Mouse (Mus musculus): ENCODE measurements around the gene Vpreb3. TPM values are rescaled to one million over a fixed set of nuclear protein-coding genes. Genes with fewer than 3 reads are reported as not detected.

The Vpreb3 gene
- polyA plus RNA-seq, 1 experiment from 2014 or later, result 1.2 TPM

DNA sequence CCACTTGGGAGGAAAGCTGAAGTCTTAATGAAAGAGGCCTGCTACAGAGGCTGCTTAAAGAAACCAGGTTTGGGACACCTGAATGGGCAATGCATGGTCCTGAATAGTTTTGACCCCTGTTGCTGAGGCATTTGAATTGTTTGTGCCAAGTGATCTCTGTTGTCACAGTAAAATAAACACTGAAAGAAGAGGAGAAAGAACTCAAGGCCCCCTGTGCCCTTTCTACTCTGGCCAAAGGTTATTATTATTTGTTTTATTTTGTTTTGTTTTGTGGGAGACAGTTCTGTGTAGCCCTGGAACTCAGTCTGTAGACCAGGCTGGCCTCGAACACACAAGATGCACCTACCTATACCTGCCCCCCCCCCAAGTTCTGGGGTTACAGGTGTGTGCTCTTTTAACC lies 7.9 kb upstream of the Vpreb3 start:
- peaks cover 66% of the 10 kb centered on the region for H3K4me1 ChIP-seq
- ATAC-seq (replicated peaks; ENCODE audit: low FRiP score), result no peak
- WGBS, result 83% methylated on average over 1 of the region's 1 CpGs
- H3K4me2 ChIP-seq, result peak overlapping the region; percentile 66
- no peak overlapping the region for H3K9ac ChIP-seq
- peaks cover 13% of the 10 kb centered on the region for H3K27me3 ChIP-seq
- no peaks in the 10 kb centered on the region for H3K9me3 ChIP-seq (replicated peaks)
- H3K36me3 ChIP-seq, result no peaks in the 10 kb centered on the region
- H3K4me3 ChIP-seq (replicated peaks), result peak overlapping the region; percentile 56
- H3K27ac ChIP-seq, result no peak overlapping the region

DNA sequence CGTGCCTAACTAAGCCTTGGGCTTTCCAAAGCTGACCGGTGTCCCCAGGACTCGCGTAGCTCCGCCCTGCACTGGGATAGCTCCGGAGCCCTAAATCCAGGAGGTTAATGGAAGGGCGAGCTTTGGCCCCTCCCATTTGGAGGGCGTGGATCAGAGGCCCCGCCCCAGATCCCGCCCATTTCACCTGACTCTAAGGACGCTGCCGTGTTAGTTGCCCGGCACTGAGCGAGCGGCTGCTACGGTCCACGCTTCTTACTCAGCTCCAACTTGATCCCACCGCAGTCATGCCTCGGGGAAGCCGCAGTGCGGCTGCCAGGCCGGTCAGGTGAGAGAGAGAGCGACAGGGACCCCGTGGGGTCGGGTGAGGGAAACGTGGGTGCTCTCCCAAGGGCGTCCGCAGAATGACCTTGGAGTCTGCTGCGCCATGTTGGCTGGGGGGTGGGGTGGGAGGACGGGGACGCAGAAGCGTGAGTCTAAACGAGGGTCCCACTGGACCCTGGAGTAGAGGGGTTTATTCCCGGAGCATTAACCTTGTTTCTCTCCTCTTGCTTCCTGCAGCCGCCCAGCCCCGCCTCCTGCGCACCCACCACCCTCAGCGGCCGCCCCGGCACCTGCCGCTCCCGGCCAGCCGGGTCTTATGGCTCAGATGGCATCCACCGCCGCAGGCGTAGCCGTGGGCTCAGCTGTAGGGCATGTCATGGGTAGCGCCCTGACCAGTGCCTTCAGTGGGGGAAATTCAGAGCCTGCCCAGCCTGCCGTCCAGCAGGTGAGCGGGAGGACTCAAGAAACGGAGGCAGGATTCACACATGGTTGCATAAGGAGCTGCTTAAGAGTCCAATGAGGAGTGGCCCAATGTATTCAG lies 6.9 kb upstream of the Vpreb3 start, which contains the start of gene Mmp11:
Gene Mmp11 (minus strand): TSS at position 817 of the 862 bp plus-strand sequence.
- Histone ChIP-seq H3K4me2 (peak within 1 kb of the TSS; percentile 66), H3K4me1 (peaks cover 64% of the 10 kb centered on the region), H3K27ac (peak within 1 kb of the TSS; percentile 76), H3K9ac (peak within 1 kb of the TSS; percentile 42), H3K27me3 (peaks cover 13% of the 10 kb centered on the region), H3K36me3 (no peaks in the 10 kb centered on the region), H3K4me3 (replicated peaks) (peak within 1 kb of the TSS; percentile 56), H3K9me3 (replicated peaks) (no peaks in the 10 kb centered on the region)
- WGBS, result 2% methylated on average over 51 of the region's 51 CpGs
- peak; percentile 79 for ATAC-seq (replicated peaks; ENCODE audit: low FRiP score)

DNA sequence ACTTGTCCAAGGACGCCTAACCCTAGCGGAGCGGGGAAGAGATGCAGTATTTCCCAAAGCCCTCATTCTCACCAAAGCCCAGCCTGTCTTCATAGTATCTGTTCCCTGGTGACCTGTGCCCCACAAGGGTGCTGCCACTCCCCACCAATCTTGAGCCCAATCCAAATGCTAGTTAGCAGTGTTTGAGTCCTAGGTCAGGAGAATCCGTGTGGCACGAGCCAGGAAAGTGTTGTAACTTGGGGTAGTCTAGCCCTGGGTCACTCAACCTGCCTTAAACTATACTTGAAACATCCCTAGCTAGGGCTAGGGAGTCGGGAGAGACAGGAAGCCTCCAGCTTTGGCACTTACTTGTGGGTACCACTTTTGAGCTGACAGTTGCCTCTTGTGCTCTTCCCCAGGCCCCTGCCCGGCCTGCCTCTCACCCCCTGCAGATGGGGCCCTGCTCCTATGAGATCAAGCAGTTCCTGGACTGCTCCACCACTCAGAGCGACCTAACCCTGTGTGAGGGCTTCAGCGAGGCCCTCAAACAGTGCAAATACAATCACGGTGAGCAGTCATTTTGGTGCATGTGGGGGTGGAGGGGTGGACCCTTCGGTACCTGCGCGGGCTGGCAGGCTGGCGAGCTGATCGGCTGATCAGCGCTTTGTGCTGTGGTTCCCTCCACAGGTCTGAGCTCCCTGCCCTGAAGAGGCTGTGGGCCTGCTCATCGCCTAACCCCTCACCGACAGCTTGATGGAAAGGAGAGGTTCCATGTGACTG lies 5.8 kb upstream of the Vpreb3 start:
- H3K4me1 ChIP-seq, result peaks cover 53% of the 10 kb centered on the region
- peaks cover 7% of the 10 kb centered on the region for H3K27me3 ChIP-seq
- peak overlapping the region; percentile 56 for H3K4me3 ChIP-seq (replicated peaks)
- peak overlapping the region; percentile 66 for H3K4me2 ChIP-seq
- WGBS, result 52% methylated on average over 18 of the region's 18 CpGs
- no peak overlapping the region for H3K27ac ChIP-seq
- H3K9ac ChIP-seq, result no peak overlapping the region
- no peak for ATAC-seq (replicated peaks; ENCODE audit: low FRiP score)
- no peaks in the 10 kb centered on the region for H3K9me3 ChIP-seq (replicated peaks)
- H3K36me3 ChIP-seq, result no peaks in the 10 kb centered on the region

DNA sequence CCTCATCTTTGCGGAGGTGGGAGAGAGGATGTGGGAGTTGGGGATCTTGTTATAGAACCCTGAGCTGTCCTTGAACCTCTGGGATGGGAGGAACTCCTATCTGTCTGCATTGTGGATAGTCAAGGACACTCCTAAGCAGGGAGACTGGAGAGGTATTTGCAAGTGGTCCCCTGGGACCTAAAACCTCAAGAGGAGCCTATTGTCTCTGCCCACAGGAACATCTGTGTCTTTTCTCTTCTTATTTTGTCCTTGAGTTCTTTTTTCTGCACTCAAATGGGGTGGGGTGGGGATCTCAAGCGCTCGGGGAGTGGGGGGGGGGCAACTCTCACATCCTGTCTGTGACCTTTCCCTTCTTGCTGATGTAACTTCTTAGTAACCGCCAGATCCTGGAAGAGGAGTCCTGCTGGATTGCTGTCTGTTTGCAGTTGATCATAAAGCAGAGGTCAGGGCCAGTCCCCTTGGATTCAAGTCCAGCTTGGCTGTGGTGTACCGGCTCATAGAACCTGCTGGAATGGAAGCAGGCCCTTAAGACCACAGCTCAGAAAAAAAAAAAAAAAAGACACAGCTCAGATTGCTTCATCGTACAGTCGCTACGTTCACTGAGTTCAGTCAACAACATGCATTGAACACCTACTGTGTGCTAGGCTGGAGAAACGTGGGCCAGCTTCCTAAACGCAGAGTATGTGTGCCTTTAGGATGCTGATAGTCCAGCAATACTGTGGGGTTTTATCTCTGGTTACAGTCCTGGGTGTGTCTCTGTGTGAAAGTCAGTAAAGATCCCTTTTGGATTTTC lies 4.8 kb upstream of the Vpreb3 start:
- peak overlapping the region; percentile 66; the same call in 1 of the 2 replicates for H3K4me2 ChIP-seq
- no peak for ATAC-seq (replicated peaks; ENCODE audit: low FRiP score)
- H3K4me1 ChIP-seq, result peaks cover 43% of the 10 kb centered on the region
- peaks cover 7% of the 10 kb centered on the region for H3K27me3 ChIP-seq
- H3K4me3 ChIP-seq (replicated peaks), result no peak overlapping the region
- H3K27ac ChIP-seq, result no peak overlapping the region
- no peak overlapping the region for H3K9ac ChIP-seq
- H3K9me3 ChIP-seq (replicated peaks), result no peaks in the 10 kb centered on the region
- no peaks in the 10 kb centered on the region for H3K36me3 ChIP-seq
- WGBS, result 52% methylated on average over 10 of the region's 10 CpGs

DNA sequence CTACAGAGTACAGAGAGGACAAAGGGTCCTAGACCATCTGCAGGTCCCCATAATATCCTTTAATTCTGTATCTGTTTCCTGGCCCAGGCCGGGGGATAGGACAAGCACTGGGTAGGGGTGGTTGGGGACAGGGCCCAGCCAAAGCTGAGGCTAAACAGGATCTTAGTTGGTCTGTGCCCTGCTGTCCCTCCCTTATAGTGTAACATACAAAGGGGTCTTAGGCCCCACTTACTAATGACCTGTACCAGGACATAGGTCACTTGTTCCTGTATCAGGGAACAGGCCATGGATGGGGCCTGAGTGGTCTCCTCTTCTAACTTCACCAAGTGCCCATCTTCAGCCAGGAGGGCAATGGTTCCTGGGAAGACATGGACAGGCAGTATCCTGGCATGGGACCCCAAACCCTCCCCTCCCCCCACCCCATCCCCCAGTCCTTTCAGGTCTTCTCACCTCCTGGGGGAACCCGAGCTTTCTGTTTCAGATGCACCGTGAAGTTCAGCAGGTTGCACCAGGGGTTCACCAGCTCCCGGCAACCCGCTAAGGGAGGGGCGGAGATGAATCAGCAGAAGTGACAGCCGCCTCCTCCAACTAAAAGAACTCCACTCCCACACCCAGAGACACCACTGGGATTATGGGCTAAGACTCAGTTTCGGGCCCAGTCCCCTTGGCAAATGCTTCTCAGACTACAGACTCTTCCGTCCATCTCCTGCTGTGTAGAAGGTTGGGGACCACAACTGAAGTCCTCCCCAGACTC lies 3.2 kb upstream of the Vpreb3 start:
- no peak for ATAC-seq (replicated peaks; ENCODE audit: low FRiP score)
- 47% methylated on average over 9 of the region's 9 CpGs for WGBS
- no peak overlapping the region for H3K9ac ChIP-seq

DNA sequence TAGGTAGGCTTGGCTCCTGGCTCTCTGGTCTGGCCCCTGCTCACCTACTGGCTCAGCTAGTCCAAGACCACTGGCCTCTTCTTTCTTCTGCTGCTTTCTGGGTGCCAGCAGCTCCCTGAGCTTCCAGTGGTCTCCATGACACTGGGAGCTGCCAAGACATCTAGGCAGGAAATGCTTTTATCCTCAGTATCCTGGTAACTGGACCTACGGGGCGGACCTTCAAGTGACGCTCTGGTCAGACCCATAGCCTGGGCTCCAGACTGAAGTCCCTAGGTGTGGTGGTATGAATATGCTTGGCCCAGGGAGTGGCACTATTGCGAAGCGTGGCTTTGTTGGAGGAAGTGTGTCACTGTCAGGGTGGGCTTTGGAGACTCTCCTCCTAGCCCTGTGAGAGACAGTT lies 2.3 kb upstream of the Vpreb3 start, which contains the start of gene Gm867:
Gene Gm867 (minus strand): TSS at position 153 of the 400 bp plus-strand sequence.
- Histone ChIP-seq H3K4me3 (replicated peaks) (no peak within 1 kb of the TSS), H3K9me3 (replicated peaks) (no peaks in the 10 kb centered on the region), H3K27me3 (peaks cover 7% of the 10 kb centered on the region; the same call in 1 of the 2 replicates), H3K36me3 (no peaks in the 10 kb centered on the region), H3K9ac (no peak within 1 kb of the TSS), H3K4me2 (no peak within 1 kb of the TSS), H3K4me1 (peaks cover 46% of the 10 kb centered on the region), H3K27ac (no peak within 1 kb of the TSS)
- no peak for ATAC-seq (replicated peaks; ENCODE audit: low FRiP score)
- 75% methylated on average over 5 of the region's 5 CpGs for WGBS

More for the DNA sequence above, 3.2 kb upstream of the Vpreb3 start:
- Histone ChIP-seq H3K27ac (no peak overlapping the region), H3K36me3 (no peaks in the 10 kb centered on the region), H3K4me2 (no peak overlapping the region), H3K27me3 (peaks cover 7% of the 10 kb centered on the region), H3K4me1 (peaks cover 52% of the 10 kb centered on the region), H3K4me3 (replicated peaks) (no peak overlapping the region), H3K9me3 (replicated peaks) (no peaks in the 10 kb centered on the region)

DNA sequence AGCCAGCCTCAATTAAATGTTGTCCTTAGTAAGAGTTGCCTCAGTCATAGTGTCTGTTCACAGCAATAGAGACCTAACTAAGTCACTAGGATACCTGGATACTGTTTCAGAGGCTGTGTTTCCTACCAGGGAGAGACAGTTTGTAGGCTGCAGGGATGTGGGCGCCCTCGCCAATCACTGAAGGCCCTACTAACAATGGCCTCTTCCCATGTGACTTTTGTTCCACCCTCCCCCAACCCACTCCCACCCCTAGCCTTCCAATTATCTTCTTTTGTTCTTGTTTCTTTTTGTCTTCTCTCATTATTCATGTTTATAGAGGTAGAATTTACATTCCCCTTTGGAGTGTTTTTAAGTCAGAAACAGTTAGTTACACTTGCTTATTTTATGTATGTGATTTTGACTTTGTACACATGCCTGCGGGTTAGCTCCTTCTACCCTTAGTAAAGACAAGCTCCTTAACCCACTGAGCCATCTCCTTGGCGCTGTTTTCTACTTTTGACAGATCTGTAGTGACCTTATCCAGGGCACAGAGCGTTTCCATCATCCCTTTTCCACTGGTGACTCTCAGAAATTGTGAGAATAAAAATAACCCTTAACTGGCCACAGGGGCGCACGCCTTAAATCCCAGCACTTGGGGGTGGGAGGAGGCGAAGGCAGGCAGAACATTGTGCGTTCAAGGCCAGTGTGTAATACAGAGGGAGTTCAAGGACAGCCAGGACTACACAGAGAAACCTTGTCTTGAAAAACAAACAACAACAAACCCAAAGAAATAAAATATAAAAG lies 1.6 kb upstream of the Vpreb3 start:
- Histone ChIP-seq H3K9me3 (replicated peaks) (no peaks in the 10 kb centered on the region), H3K4me1 (peaks cover 40% of the 10 kb centered on the region), H3K4me3 (replicated peaks) (no peak overlapping the region), H3K27ac (no peak overlapping the region), H3K9ac (no peak overlapping the region), H3K4me2 (no peak overlapping the region), H3K27me3 (peaks cover 3% of the 10 kb centered on the region; the same call in 1 of the 2 replicates), H3K36me3 (no peaks in the 10 kb centered on the region)
- WGBS, result 65% methylated on average over 9 of the region's 9 CpGs
- no peak for ATAC-seq (replicated peaks; ENCODE audit: low FRiP score)

DNA sequence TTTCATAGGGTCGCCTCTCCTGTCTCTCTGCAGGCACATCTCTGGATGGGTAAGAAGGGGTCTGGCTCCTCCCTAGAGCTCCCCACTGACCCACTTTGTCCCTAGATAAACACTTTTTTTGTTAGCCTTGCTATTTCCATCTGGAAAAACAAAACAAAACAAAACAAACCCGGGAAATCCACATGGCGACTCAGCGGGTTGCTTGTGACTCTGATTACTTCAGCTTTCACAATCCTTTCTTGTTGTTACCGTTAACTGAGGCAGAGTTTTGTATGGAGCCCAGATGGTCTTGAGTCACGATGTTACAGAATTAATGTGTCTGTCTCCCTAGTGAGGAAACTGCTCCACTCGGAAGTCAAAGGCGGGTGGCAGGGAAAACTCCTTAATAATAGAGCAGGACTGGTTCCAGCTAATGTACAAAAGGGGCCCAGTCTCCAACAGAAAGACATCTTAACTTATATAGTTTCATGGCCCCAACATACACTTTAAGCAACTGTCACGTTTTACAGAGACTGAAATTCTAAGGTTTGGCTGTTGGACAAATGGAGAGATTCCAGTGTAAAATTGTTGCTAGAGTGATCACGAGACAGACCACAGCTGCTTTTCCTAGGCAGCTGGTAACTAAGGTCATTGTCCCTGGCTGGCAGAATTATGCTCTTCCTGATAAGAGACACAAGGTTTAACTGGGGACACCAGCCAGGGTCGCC lies 1.4 kb downstream of the Vpreb3 start:
- Histone ChIP-seq H3K9me3 (replicated peaks) (no peaks in the 10 kb centered on the region), H3K27ac (peak overlapping the region; percentile 78), H3K4me2 (peak overlapping the region; percentile 25; the same call in 1 of the 2 replicates), H3K9ac (no peak overlapping the region), H3K4me3 (replicated peaks) (no peak overlapping the region), H3K27me3 (no peaks in the 10 kb centered on the region), H3K4me1 (peaks cover 24% of the 10 kb centered on the region), H3K36me3 (no peaks in the 10 kb centered on the region)
- no peak for ATAC-seq (replicated peaks; ENCODE audit: low FRiP score)
- WGBS, result 19% methylated on average over 11 of the region's 11 CpGs

DNA sequence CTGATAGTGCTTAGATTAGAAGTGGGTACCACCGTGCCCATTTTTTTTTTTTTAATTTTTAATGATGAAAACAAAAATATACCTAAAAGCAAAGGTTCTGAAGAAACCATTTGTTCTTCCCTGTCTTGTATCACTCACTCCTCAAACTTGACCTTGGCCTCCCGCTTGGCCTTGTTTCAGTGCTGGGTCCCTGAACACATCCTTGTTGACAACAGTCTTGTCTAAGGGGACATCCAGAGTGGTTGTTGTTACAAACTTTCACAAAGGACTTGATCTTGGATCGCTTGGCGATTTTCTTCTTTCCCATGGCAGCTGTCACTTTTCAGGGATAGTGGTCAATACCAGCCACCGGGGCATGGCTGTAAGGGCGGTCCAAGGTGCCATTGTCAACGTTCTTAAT lies 2.4 kb downstream of the Vpreb3 start:
- peaks cover 24% of the 10 kb centered on the region for H3K4me1 ChIP-seq
- H3K36me3 ChIP-seq, result no peaks in the 10 kb centered on the region
- no peaks in the 10 kb centered on the region for H3K9me3 ChIP-seq (replicated peaks)
- no peaks in the 10 kb centered on the region for H3K27me3 ChIP-seq
- H3K4me3 ChIP-seq (replicated peaks), result no peak overlapping the region
- no peak overlapping the region for H3K4me2 ChIP-seq
- 91% methylated on average over 7 of the region's 7 CpGs for WGBS
- no peak overlapping the region for H3K9ac ChIP-seq
- no peak for ATAC-seq (replicated peaks; ENCODE audit: low FRiP score)
- no peak overlapping the region for H3K27ac ChIP-seq

DNA sequence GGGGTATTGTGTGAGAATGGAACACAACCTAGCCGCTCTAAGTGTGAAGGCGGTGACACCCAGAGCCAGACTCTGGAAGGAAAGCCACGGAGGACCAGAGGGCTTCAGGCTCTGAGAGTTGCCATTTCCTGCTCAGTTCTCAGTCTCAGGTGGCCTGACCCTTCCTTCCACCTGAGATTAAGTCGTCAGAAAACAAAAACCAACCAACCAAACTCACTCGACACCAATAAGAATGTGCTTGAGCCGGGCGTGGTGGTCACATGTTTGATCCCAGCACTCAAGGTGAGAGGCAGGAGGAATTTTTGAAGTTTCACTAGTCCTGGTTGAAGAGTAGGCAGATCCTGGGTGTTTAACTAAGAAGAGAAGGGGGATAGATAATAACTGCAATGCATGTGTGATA lies 3.0 kb downstream of the Vpreb3 start:
- Histone ChIP-seq H3K9me3 (replicated peaks) (no peaks in the 10 kb centered on the region), H3K4me1 (peaks cover 27% of the 10 kb centered on the region), H3K4me2 (no peak overlapping the region), H3K36me3 (no peaks in the 10 kb centered on the region), H3K27me3 (no peaks in the 10 kb centered on the region), H3K9ac (no peak overlapping the region), H3K4me3 (replicated peaks) (no peak overlapping the region), H3K27ac (no peak overlapping the region)
- no peak for ATAC-seq (replicated peaks; ENCODE audit: low FRiP score)
- WGBS, result 79% methylated on average over 7 of the region's 7 CpGs

Measured in kidney, embryonic 15.5 days (tissue).